Mouse (Mus musculus): ENCODE results near the gene Susd2. TPM values are rescaled to one million over a fixed set of nuclear protein-coding genes. Genes with fewer than 3 reads are reported as not detected.
A peak's percentile ranks its signal among the peaks of the same experiment; 100 is the strongest.

Susd2 gene
- polyA plus RNA-seq, 1 experiment from 2014 or later = 33.7 TPM

DNA sequence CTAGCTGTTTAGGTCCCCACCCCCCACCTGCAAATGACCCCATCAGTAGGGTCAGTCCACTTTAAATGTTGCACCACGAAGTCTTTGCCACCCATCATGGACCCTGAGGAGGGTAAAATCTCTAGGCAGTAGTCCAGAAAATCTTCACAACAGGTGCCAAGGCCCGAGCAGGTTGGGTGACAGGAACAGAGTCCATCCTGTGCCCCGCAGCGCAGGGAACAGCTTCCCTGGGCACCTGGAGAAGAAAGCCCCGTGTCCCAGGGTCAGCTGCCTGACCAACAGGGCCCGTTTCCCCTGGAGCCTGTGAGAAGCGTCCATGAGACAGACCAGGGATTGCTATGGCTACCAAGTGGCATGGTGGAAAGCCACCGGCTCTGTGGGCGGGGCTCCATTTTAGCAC is 1.4 kb downstream of the Susd2 start:
- ATAC-seq (replicated peaks; ENCODE audit: low FRiP score, low read depth) (no peak), DNase-seq (ENCODE audit: low spot score) (no peak)
- H3K4me2 ChIP-seq (ENCODE audit: low read length) = peak overlapping the region; percentile 30; the same call in 1 of the 2 replicates
- no peaks in the 10 kb centered on the region for H3K27me3 ChIP-seq (ENCODE audit: insufficient read depth, low read length)
- TF ChIP-seq CTCF (IDR thresholded peaks at IDR 0.05; ENCODE audit: low read depth) = no peak
- no peak overlapping the region for H3K4me3 ChIP-seq (replicated peaks; ENCODE audit: low read depth, low read length)
- H3K27ac ChIP-seq = no peak overlapping the region
- 76% methylated on average over 9 of the region's 9 CpGs for WGBS
- H3K36me3 ChIP-seq (ENCODE audit: insufficient read depth, low read length) = peaks cover 8% of the 10 kb centered on the region; the same call in 1 of the 2 replicates
- peak overlapping the region; percentile 1; the same call in 1 of the 2 replicates for H3K9ac ChIP-seq (ENCODE audit: low read depth, low read length)
- H3K9me3 ChIP-seq (replicated peaks; ENCODE audit: low read length) = no peaks in the 10 kb centered on the region
- H3K4me1 ChIP-seq (replicated peaks; ENCODE audit: insufficient read depth, low read length) = no peaks in the 10 kb centered on the region; the same call in none of the 2 replicates

GRCm38 (mm10) chr10:75641721-75642222 is 2.0 kb downstream of the Susd2 start:
- no peak for TF ChIP-seq CTCF (IDR thresholded peaks at IDR 0.05; ENCODE audit: low read depth)

DNA sequence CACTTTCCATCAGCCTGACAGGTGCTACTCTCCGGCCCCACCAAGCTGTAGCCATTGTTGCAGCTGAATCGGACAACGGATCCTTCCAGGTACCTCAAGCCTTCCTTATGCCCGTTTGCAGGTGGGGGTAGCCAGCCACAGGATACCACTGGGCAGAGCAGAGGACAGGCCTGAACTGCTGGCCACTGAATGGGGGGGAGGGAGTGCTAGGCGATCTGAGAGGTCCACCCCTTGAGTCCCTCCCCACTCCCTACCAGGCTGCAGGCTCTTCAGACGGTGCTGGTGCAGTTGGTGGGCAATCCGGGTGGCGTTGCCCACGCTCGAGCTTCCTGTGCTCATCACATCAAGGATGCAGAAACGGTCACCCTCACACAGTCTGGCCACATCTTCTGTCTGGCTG is 6.1 kb downstream of the Susd2 start:
- ATAC-seq (replicated peaks; ENCODE audit: low FRiP score, low read depth) = no peak
- no peak overlapping the region for H3K9ac ChIP-seq (ENCODE audit: low read depth, low read length)
- H3K4me2 ChIP-seq (ENCODE audit: low read length) = no peak overlapping the region
- no peak for TF ChIP-seq CTCF (IDR thresholded peaks at IDR 0.05; ENCODE audit: low read depth)
- 89% methylated on average over 11 of the region's 11 CpGs for WGBS
- no peaks in the 10 kb centered on the region for H3K36me3 ChIP-seq (ENCODE audit: insufficient read depth, low read length)
- H3K27ac ChIP-seq = no peak overlapping the region
- H3K27me3 ChIP-seq (ENCODE audit: insufficient read depth, low read length) = no peaks in the 10 kb centered on the region
- no peaks in the 10 kb centered on the region for H3K9me3 ChIP-seq (replicated peaks; ENCODE audit: low read length)
- DNase-seq (ENCODE audit: low spot score) = no peak
- H3K4me3 ChIP-seq (replicated peaks; ENCODE audit: low read depth, low read length) = no peak overlapping the region
- H3K4me1 ChIP-seq (replicated peaks; ENCODE audit: insufficient read depth, low read length) = no peaks in the 10 kb centered on the region

More at GRCm38 (mm10) chr10:75641721-75642222, 2.0 kb downstream of the Susd2 start:
- H3K4me2 ChIP-seq (ENCODE audit: low read length) = no peak overlapping the region
- H3K4me1 ChIP-seq (replicated peaks; ENCODE audit: insufficient read depth, low read length) = no peaks in the 10 kb centered on the region; the same call in none of the 2 replicates
- H3K36me3 ChIP-seq (ENCODE audit: insufficient read depth, low read length) = peaks cover 8% of the 10 kb centered on the region; the same call in 1 of the 2 replicates
- no peaks in the 10 kb centered on the region for H3K9me3 ChIP-seq (replicated peaks; ENCODE audit: low read length)
- no peak overlapping the region for H3K27ac ChIP-seq
- no peaks in the 10 kb centered on the region for H3K27me3 ChIP-seq (ENCODE audit: insufficient read depth, low read length)
- H3K4me3 ChIP-seq (replicated peaks; ENCODE audit: low read depth, low read length) = no peak overlapping the region
- no peak overlapping the region for H3K9ac ChIP-seq (ENCODE audit: low read depth, low read length)
- no peak for ATAC-seq (replicated peaks; ENCODE audit: low FRiP score, low read depth)
- no peak for DNase-seq (ENCODE audit: low spot score)
- WGBS = 91% methylated on average over 7 of the region's 7 CpGs

DNA sequence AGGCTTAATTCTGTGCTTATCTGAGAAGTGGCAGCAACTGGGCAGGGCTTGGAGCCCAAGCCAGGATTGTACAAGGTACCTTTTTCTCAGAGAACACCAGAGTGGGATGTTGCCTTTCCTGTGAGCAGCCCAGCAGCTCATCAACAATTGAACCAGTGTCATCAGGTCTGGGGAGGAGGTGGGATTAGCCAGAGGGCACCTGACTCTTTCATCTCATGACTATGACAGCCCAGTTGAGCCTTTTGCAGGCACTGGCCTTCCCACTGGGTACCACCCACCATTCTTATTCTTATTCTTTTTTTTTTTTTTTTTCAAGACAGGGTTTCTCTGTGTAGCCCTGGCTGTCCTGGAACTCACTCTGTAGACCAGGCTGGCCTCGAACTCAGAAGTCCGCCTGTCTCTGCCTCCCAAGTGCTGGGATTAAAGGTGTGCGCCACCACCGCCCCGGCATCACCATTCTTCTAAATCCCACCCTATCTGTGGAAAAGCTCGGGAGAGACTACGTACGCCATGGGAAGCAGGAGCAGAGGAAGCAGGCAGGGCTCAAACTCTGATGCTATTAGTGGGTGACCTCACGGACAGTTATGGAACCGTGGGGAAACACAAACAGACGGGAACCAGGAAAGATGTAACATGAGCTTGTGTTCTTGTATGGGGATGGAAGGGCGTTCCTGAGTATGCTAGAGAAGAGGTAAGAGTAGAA is 7.6 kb downstream of the Susd2 start:
- no peaks in the 10 kb centered on the region for H3K36me3 ChIP-seq (ENCODE audit: insufficient read depth, low read length)
- no peaks in the 10 kb centered on the region for H3K9me3 ChIP-seq (replicated peaks; ENCODE audit: low read length)
- no peak overlapping the region for H3K9ac ChIP-seq (ENCODE audit: low read depth, low read length)
- H3K4me3 ChIP-seq (replicated peaks; ENCODE audit: low read depth, low read length) = no peak overlapping the region
- no peak overlapping the region for H3K27ac ChIP-seq
- ATAC-seq (replicated peaks; ENCODE audit: low FRiP score, low read depth) = no peak
- WGBS = 81% methylated on average over 12 of the region's 12 CpGs
- H3K4me1 ChIP-seq (replicated peaks; ENCODE audit: insufficient read depth, low read length) = no peaks in the 10 kb centered on the region
- no peaks in the 10 kb centered on the region for H3K27me3 ChIP-seq (ENCODE audit: insufficient read depth, low read length)
- H3K4me2 ChIP-seq (ENCODE audit: low read length) = no peak overlapping the region
- TF ChIP-seq CTCF (IDR thresholded peaks at IDR 0.05; ENCODE audit: low read depth) = no peak
- DNase-seq (ENCODE audit: low spot score) = no peak

DNA sequence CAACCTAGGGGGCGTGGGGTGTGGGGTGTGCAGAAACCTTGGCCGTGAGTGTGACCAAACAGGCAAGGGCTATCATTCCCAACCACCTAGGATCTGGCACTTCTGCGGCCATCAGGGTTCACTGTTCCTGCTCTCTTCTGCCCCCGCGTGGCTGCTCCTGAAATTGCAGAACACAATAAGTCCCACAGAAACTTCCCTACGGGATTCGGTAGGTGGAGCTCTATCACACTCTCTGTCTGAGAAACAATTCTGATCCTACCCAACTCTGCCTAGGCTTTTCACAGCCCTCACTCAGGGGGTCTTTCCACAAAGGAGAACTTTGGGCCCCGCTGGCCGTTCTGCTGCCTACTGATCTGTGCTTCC is 8.1 kb downstream of the Susd2 start:
- Histone ChIP-seq H3K27me3 (ENCODE audit: insufficient read depth, low read length) (no peaks in the 10 kb centered on the region), H3K4me1 (replicated peaks; ENCODE audit: insufficient read depth, low read length) (no peaks in the 10 kb centered on the region), H3K9me3 (replicated peaks; ENCODE audit: low read length) (no peaks in the 10 kb centered on the region), H3K27ac (no peak overlapping the region), H3K4me2 (ENCODE audit: low read length) (no peak overlapping the region), H3K36me3 (ENCODE audit: insufficient read depth, low read length) (no peaks in the 10 kb centered on the region), H3K9ac (ENCODE audit: low read depth, low read length) (no peak overlapping the region), H3K4me3 (replicated peaks; ENCODE audit: low read depth, low read length) (no peak overlapping the region)
- TF ChIP-seq CTCF (IDR thresholded peaks at IDR 0.05; ENCODE audit: low read depth) = peak; percentile 96
- DNase-seq (ENCODE audit: low spot score) (peak; percentile 78), ATAC-seq (replicated peaks; ENCODE audit: low FRiP score, low read depth) (0 out of 2 replicates have a peak, but pooled peaks have one; percentile 8)
- WGBS = 3% methylated on average over 9 of the region's 9 CpGs

DNA sequence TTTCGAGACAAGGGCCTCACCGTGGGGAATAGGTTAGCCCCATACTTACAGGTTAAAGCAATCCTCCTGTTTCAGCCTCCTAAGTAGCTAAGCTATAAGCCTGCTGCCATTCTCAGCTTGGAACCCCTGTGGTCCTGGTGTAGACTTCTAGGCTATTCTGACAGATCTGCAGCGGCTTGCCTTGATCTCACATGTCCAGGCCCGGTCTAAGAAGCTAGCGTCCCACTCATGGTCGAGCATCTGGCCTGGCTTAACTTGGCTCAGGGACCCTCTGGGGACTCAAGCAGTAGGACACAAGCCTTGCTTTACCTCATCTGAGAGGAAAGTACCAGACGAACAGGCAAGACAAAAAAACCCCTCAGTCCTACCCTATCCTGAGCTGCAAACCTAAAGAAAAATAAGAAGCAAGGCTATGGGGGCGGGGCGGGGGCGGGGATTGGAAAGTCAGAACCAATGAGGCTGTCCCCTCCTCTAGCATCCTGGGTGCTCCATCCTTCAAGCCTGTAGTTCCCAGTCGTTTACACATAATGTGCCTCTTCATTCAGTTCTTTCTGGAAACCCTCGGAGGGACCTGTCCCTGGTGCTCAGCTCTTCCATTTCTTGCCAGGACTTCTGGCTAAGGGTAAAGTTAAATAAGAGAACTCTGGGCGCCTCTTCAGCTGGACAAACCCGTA is 8.7 kb downstream of the Susd2 start:
- H3K36me3 ChIP-seq (ENCODE audit: insufficient read depth, low read length) = no peaks in the 10 kb centered on the region
- 70% methylated on average over 14 of the region's 14 CpGs for WGBS

More for the DNA sequence above, 8.7 kb downstream of the Susd2 start:
- H3K4me2 ChIP-seq (ENCODE audit: low read length) = no peak overlapping the region
- ATAC-seq (replicated peaks; ENCODE audit: low FRiP score, low read depth) = no peak
- H3K9me3 ChIP-seq (replicated peaks; ENCODE audit: low read length) = no peaks in the 10 kb centered on the region
- no peaks in the 10 kb centered on the region for H3K27me3 ChIP-seq (ENCODE audit: insufficient read depth, low read length)
- H3K27ac ChIP-seq = no peak overlapping the region
- H3K9ac ChIP-seq (ENCODE audit: low read depth, low read length) = no peak overlapping the region
- no peak for DNase-seq (ENCODE audit: low spot score)
- H3K4me3 ChIP-seq (replicated peaks; ENCODE audit: low read depth, low read length) = no peak overlapping the region
- H3K4me1 ChIP-seq (replicated peaks; ENCODE audit: insufficient read depth, low read length) = no peaks in the 10 kb centered on the region
- no peak for TF ChIP-seq CTCF (IDR thresholded peaks at IDR 0.05; ENCODE audit: low read depth)
